Mouse (Mus musculus): Measurements from ENCODE around the gene Bola3. TPM values are rescaled to one million over a fixed set of nuclear protein-coding genes. Genes with fewer than 3 reads are reported as not detected.

The Bola3 gene
- total RNA-seq, 2 experiments from 2014 or later, result 35.5 to 36.3 TPM

DNA sequence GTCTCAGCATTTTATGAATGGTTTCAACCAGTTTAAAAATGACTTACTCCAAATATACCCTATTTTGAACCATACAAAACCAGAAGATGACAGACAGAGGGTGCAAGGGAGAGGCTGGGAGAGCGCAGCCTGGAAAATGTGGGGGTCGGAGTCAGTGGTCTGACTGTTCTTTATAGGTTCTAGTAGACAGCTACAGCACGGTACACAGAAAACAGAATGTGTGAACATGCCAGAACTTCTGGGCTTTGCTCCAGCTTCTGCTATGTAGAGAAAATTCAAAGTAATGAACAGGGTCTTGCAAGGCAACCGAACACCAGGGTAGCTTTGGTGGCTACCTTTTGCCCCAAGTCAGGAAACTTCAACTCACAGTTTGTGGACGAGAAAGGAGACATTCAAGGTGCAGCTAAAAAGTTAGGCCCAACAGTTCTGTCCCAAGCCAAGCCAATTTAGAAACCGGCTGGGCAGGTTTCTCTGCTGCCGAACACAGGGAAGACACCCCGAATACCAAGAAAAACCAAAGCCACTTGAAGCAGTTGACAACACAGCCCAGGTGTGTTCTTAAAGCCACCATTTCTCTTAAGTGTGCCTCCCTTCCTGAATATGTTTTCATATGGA is 43.3 kb downstream of the Bola3 start:
- peak; percentile 24 to 41 for DNase-seq (ENCODE audit: low spot score in 2 of 2)

DNA sequence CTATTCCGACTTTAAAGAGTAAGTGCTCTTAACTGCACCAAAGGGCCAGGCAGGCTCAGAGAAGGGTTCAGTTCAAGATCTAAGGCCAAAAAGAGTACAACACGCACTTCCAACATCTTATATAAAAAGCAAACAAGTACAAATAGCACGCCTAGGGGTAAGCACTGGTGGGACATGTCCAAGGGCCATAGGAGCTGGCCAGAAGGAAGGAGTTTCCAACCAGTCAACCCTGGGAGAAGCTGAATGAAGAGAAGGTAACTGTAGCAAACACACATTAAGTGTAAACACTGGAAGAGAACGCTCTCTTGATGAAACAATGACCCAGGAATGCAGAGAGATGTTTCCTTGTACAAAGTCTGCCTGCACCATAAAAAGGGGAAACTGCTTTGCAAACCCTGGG is 45.2 kb downstream of the Bola3 start:
- DNase-seq (ENCODE audit: low spot score in 2 of 2), result no peak

- DNase-seq (ENCODE audit: low spot score in 2 of 2), result no peak
Observed at GRCm38 (mm10) chr6:83395544-83396229, 46.7 kb downstream of the Bola3 start.

- no peak for DNase-seq (ENCODE audit: low spot score in 2 of 2)
Observed at GRCm38 (mm10) chr6:83396711-83397110, 47.8 kb downstream of the Bola3 start.

DNA sequence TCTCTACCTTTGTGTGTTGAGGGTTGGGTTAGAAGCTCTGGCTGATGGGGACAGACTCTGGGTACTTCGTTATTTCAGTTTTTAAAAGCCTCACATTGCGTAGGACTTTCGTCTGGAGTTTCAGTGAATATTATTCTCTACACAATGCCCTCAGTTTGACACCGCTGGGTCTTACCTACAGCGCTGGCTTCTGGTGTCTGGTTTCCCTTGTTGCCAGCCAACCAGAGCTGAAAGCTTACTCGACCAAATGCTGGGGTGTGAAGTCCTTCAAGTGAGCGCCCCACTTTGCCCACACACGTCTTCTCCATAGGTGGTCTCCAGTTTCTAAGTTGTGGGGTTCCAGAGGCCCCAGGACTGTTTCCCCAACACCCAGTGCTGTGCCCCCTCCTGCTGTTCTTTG is 48.8 kb downstream of the Bola3 start:
- DNase-seq (ENCODE audit: low spot score in 2 of 2), result no peak

GRCm38 (mm10) chr6:83399790-83400189 is 50.8 kb downstream of the Bola3 start:
- no peak for DNase-seq (ENCODE audit: low spot score in 2 of 2)

GRCm38 (mm10) chr6:83403481-83403880 is 54.5 kb downstream of the Bola3 start:
- no peak for DNase-seq (ENCODE audit: low spot score in 2 of 2)

DNA sequence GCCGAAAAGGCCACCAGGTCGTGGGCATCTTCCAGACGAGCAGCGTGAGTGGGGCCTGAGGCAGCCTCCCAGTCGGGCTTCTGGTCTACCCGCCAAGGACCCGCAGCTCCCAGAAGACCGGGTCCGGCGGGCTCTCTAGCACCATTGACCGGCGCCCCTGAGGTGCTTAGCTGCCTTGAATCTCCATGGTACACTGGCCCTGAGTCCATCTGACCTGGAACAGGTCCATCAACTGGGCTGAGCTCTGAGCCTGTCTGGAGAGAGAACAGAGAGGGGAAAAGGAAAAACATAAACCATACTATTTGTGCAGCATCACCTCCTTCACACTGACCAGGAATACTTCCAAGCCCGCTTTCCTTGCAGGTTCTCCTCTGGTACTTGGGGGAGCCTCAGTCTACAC is 55.6 kb downstream of the Bola3 start:
- no peak for DNase-seq (ENCODE audit: low spot score in 2 of 2)

DNA sequence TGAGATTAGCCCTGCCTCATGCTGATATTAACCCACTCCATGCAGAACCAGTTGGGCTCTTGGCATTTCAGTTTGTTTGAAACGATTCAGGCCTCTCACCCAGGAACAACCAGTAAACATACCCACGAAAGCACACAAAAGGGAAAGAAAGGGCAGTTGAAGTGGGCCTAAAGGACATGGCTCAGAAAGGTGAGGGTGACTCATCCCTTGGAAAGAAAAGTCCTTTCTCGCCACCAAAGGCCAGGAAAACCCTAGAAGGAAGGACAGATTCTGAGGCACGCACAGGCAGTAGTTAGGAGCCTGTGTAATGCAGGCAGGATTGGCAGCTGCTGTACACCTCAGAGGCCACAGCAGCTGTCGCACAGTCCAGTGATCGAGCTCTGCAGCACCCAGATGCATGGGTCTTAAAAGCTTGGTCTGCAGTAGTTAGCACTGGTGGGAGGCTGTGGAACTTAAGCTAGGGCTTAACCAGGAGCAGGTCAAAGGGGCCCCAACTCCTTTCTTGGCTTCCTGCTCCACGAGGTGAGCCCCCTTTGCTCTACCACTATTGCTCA is 56.6 kb downstream of the Bola3 start:
- no peak for DNase-seq (ENCODE audit: low spot score in 2 of 2)

DNA sequence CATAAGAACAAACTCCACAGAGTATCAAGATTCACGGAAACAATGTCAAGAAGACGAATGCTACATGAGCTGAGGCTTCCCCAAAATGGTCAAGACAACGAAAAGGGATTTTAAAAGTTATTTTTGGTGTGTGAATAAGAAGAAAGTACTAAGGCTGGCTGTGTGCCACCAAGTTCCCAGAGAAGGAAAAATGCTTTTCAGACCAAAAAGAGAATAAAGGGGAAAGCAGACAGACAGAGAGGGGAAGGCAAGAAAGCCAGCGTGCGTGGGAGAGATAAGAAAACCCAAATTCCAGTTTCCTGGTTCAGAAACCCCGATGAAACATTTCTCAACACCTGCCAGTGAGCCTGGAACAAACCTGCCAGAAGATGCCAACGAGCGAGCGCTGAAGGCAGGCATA is 59.6 kb downstream of the Bola3 start:
- no peak for DNase-seq (ENCODE audit: low spot score in 2 of 2)

Small RNA genes lying within 50 kb of the gene (microRNA-seq; reads per million reads assigned to microRNA genes)
- 0 reads per million in 2 experiments for gene Mir6374

Other genes starting within 250 kb of the Bola3 start
- 10 to 100 TPM in 1 of 2 experiments, 1 to 10 TPM in 1; 5.9 to 12.0 TPM for gene Ccdc142, start 247.5 kb upstream of the Bola3 start, total RNA-seq (2021)
- 1 to 10 TPM; 7.2 to 8.1 TPM for gene Gm42688, start 247.5 kb upstream of the Bola3 start, total RNA-seq (2021)
- gene Mrpl53, start 240.1 kb upstream of the Bola3 start, total RNA-seq (2021), result 10 to 100 TPM; 55.6 to 58.1 TPM
- gene Mogs, start 233.7 kb upstream of the Bola3 start, total RNA-seq (2021), result 10 to 100 TPM; 27.7 to 30.3 TPM
- 10 to 100 TPM; 68.6 to 72.7 TPM for gene Wbp1, start 227.6 kb upstream of the Bola3 start, total RNA-seq (2021)
- gene Ino80b, start 223.7 kb upstream of the Bola3 start, total RNA-seq (2021), result 10 to 100 TPM; 21.6 to 22.6 TPM
- 10 to 100 TPM; 36.2 to 36.5 TPM for gene Rtkn, start 213.7 kb upstream of the Bola3 start, total RNA-seq (2021)
- 10 to 100 TPM; 21.5 to 28.1 TPM for gene Wdr54, start 192.8 kb upstream of the Bola3 start, total RNA-seq (2021)
- gene 1700003E16Rik, start 192.7 kb upstream of the Bola3 start, total RNA-seq (2021), result 10 to 100 TPM; 20.6 to 22.1 TPM
- gene Dctn1, start 183.2 kb upstream of the Bola3 start, total RNA-seq (2021), result 100 to 1,000 TPM; 360 to 362 TPM
- gene Slc4a5, start 129.3 kb upstream of the Bola3 start, total RNA-seq (2021), result 1 to 10 TPM in 1 of 2 experiments, under 1 TPM in 1; 0.31 to 2.9 TPM
- gene Mthfd2, start 23.2 kb upstream of the Bola3 start, total RNA-seq (2021), result 10 to 100 TPM; 10.3 to 11.3 TPM
- 10 to 100 TPM; 24.2 to 25.0 TPM for gene Mob1a, start 23.1 kb upstream of the Bola3 start, total RNA-seq (2021)
- 100 to 1,000 TPM; 102 TPM for gene Tet3, start 109.9 kb downstream of the Bola3 start, total RNA-seq (2021)
- 10 to 100 TPM; 29.5 to 29.7 TPM for gene Dguok, start 157.8 kb downstream of the Bola3 start, total RNA-seq (2021)
- gene Actg2, start 187.1 kb downstream of the Bola3 start, total RNA-seq (2021), result under 1 TPM; 0.55 to 0.98 TPM
- 10 to 100 TPM; 38.7 to 39.0 TPM for gene Stambp, start 223.6 kb downstream of the Bola3 start, total RNA-seq (2021)